Mouse (Mus musculus) limb, embryonic 13.5 days (tissue): ENCODE data around the gene Gtf2f2. TPM values are rescaled to one million over a fixed set of nuclear protein-coding genes. Genes with fewer than 3 reads are reported as not detected.
A peak's percentile ranks its signal among the peaks of the same experiment; 100 is the strongest.

Source experiments
- ATAC-seq: fragments of 200-750 bp; cut with Nextera tagmentation; 2 replicates; pipeline ENCODE4 v1.8.0; 2017; ENCODE audit warnings: low read depth, moderate number of reproducible peaks, moderate TSS enrichment; ENCODE audit not compliant: low FRiP score
- H3K27ac ChIP-seq: fragments of 300-500 bp; sonication (generic); 2 replicates; pipeline ENCODE4 v1.5.1; 2015; ENCODE audit warnings: inconsistent platforms, mild to moderate bottlenecking, moderate library complexity
- H3K27me3 ChIP-seq: fragments of 300-500 bp; sonication (generic); 2 replicates; pipeline ENCODE4 v1.6.1; 2015; ENCODE audit warnings: mild to moderate bottlenecking, inconsistent platforms
- H3K36me3 ChIP-seq: fragments of 300-500 bp; sonication (generic); 2 replicates; pipeline ENCODE4 v1.6.1; 2015; ENCODE audit warnings: inconsistent platforms, mild to moderate bottlenecking, moderate library complexity
- H3K4me1 ChIP-seq: fragments of 300-500 bp; sonication (generic); 2 replicates; pipeline ENCODE4 v1.6.1; 2015; ENCODE audit warnings: inconsistent platforms
- H3K4me2 ChIP-seq: fragments of 300-500 bp; sonication (generic); replicated peaks from 2 replicates; pipeline ENCODE4 v1.6.1; 2015; ENCODE audit warnings: inconsistent platforms, mild to moderate bottlenecking, moderate library complexity
- H3K4me3 ChIP-seq: fragments of 300-500 bp; sonication (generic); 2 replicates; pipeline ENCODE4 v1.5.1; 2015; ENCODE audit warnings: moderate library complexity, mild to moderate bottlenecking, inconsistent platforms
- H3K9ac ChIP-seq: fragments of 300-500 bp; sonication (generic); 2 replicates; pipeline ENCODE4 v1.6.1; 2015; ENCODE audit warnings: mild to moderate bottlenecking, inconsistent platforms
- H3K9me3 ChIP-seq: fragments of 300-500 bp; sonication (generic); 2 replicates; pipeline ENCODE4 v1.6.1; 2016; ENCODE audit warnings: inconsistent platforms
- WGBS: fragments of 180-500 bp; shearing (Covaris S2); methylation state at CpG from one replicate; pipeline ENCODE4 v1.1.7; 2015; 5-methylcytosine and 5-hydroxymethylcytosine counted together
- polyA plus RNA-seq: library from polyadenylated mRNA; unstranded; fragments of >200 nt; fragmentation: Nextera tagmentation; extraction: Ambion mirVana; gene quantifications from 2 replicates; pipeline ENCODE4 v1.2.1, GENCODE M21; 2015

The Gtf2f2 gene
- polyA plus RNA-seq, 1 experiment from 2014 or later: 41.4 TPM

DNA sequence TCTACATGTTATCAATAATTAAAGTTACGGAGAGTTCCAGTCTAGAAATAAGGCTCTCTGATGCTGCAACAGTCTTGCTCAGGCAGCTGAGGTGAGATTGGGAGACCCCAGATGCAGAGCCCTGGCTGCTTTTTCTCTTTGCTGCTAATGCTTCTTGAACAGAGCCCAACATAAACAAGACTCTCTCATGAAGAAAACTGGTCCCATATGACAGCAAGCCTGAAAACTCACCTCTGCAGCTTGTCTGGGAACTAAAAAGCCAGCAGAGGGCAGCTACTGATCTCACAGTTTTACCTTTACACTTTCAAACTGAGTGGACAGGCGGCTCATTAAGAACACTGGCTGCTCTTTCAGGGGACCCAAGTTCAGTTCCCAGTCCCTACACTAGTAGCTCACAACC lies 108.7 kb downstream of the Gtf2f2 start:
- 62% methylated on average over 2 of the region's 2 CpGs for WGBS
- H3K9me3 ChIP-seq: no peaks in the 10 kb centered on the region
- H3K27me3 ChIP-seq: no peaks in the 10 kb centered on the region
- H3K4me2 ChIP-seq: no peak overlapping the region
- H3K36me3 ChIP-seq: peaks cover 27% of the 10 kb centered on the region
- no peak overlapping the region for H3K9ac ChIP-seq
- H3K4me3 ChIP-seq: no peak overlapping the region
- peak; percentile 48 for ATAC-seq
- H3K4me1 ChIP-seq: peaks cover 39% of the 10 kb centered on the region
- peak overlapping the region; percentile 63 for H3K27ac ChIP-seq

DNA sequence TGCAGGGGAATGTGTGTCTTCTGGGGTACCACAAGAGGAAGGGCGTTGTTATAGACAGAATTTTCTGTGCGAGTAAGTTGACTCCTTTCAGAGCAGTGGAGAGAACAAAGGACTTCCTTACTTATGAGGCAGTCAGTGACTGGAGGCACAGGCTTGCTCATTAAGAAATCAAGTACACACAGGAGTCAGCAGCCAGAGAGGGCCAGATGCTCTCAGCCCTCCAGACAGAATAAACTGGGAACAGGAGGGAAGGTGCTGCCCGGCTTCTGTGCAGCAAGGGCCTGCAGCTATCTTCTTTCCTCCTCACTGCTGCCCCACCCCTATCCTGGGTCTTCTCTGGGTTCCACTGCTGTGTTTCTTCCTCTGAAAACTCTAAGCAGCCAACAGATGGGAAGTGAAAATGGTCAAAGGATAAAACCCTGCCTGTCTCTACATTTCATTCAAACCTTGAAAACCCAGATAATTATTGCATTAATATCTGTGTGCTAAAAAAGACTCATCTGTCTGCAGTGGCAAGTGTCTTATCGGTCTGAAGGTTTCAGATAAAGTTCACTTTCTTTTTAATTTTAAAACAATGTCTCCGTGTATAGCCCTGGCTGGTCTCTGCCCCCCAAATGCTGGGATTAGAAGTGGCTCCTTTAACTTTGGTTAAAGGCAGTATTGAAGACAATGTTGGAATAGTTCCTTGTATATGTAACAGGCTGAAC lies 109.7 kb downstream of the Gtf2f2 start:
- no peak overlapping the region for H3K9ac ChIP-seq
- peak overlapping the region; percentile 63 for H3K27ac ChIP-seq
- no peak for ATAC-seq
- H3K36me3 ChIP-seq: peaks cover 29% of the 10 kb centered on the region
- no peaks in the 10 kb centered on the region for H3K9me3 ChIP-seq
- peaks cover 39% of the 10 kb centered on the region for H3K4me1 ChIP-seq
- H3K27me3 ChIP-seq: no peaks in the 10 kb centered on the region
- H3K4me2 ChIP-seq: no peak overlapping the region
- H3K4me3 ChIP-seq: no peak overlapping the region
- WGBS: 41% methylated on average over 5 of the region's 5 CpGs

GRCm38 (mm10) chr14:75899566-75899965 lies 111.1 kb downstream of the Gtf2f2 start:
- ATAC-seq: peak; percentile 83
- peak overlapping the region; percentile 56; the same call in 1 of the 2 replicates for H3K27ac ChIP-seq
- H3K9ac ChIP-seq: no peak overlapping the region
- H3K4me3 ChIP-seq: no peak overlapping the region
- 23% methylated on average over 4 of the region's 4 CpGs for WGBS
- H3K27me3 ChIP-seq: no peaks in the 10 kb centered on the region
- H3K36me3 ChIP-seq: peaks cover 24% of the 10 kb centered on the region
- peaks cover 39% of the 10 kb centered on the region for H3K4me1 ChIP-seq
- H3K4me2 ChIP-seq: no peak overlapping the region
- no peaks in the 10 kb centered on the region for H3K9me3 ChIP-seq

DNA sequence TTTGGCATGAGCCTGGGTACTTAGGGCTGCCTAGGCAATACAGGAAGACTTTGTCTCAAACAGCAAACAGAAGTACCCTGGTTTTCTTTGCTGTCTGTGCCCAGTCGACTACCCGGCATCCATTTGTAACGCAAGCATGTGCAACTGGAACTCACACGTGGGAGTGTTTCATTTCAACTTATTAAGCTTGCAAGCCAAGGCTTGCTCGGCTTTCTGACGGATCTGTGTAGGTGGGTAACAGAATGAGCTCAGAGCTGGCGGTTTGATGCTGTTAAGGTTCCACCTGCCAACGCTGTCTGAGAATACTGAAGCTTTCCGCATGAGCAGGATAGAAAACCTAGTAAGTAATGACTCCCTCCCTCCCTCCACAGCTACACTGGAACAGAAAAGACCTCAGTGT lies 118.5 kb downstream of the Gtf2f2 start:
- Histone ChIP-seq H3K4me1 (no peaks in the 10 kb centered on the region), H3K27me3 (no peaks in the 10 kb centered on the region), H3K27ac (no peak overlapping the region), H3K4me2 (no peak overlapping the region), H3K9ac (no peak overlapping the region), H3K36me3 (peaks cover 25% of the 10 kb centered on the region), H3K9me3 (no peaks in the 10 kb centered on the region), H3K4me3 (no peak overlapping the region)
- ATAC-seq: no peak
- WGBS: 81% methylated on average over 9 of the region's 9 CpGs

- Histone ChIP-seq H3K27me3 (no peaks in the 10 kb centered on the region), H3K36me3 (no peaks in the 10 kb centered on the region), H3K4me2 (no peak overlapping the region), H3K4me3 (no peak overlapping the region), H3K9me3 (no peaks in the 10 kb centered on the region), H3K4me1 (no peaks in the 10 kb centered on the region), H3K27ac (no peak overlapping the region), H3K9ac (no peak overlapping the region)
- ATAC-seq: no peak
- 74% methylated on average over 5 of the region's 5 CpGs for WGBS
Measured at GRCm38 (mm10) chr14:75883873-75884272, 126.8 kb downstream of the Gtf2f2 start.

- no peak for ATAC-seq
- no peak overlapping the region for H3K4me2 ChIP-seq
- 76% methylated on average over 5 of the region's 5 CpGs for WGBS
- no peak overlapping the region for H3K27ac ChIP-seq
- no peaks in the 10 kb centered on the region for H3K36me3 ChIP-seq
- no peak overlapping the region for H3K4me3 ChIP-seq
- H3K9ac ChIP-seq: no peak overlapping the region
- H3K4me1 ChIP-seq: no peaks in the 10 kb centered on the region
- H3K27me3 ChIP-seq: no peaks in the 10 kb centered on the region
- H3K9me3 ChIP-seq: no peaks in the 10 kb centered on the region
Measured at GRCm38 (mm10) chr14:75883330-75883729, 127.3 kb downstream of the Gtf2f2 start.

DNA sequence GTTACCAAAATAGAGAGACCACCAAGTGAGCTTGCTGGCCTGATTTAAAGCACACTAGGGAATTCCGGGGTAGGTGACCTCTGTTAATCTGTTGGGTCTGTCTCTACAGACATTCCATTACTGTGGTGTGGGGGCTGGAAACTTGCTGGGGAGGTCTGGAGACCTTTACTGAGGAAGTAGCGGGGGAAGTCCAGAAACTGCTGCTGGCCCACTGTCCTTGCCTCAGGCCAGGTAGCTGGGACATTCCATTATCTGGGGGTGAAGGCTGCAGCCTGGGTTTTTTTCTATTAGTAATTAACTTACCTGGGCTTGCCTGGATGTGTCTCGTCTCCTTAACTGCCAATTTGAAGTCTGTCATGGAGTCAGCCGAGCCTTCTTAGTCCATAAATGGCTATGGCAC lies 128.8 kb downstream of the Gtf2f2 start:
- H3K4me2 ChIP-seq: no peak overlapping the region
- 31% methylated on average over 4 of the region's 4 CpGs for WGBS
- no peaks in the 10 kb centered on the region for H3K36me3 ChIP-seq
- no peaks in the 10 kb centered on the region for H3K27me3 ChIP-seq
- no peaks in the 10 kb centered on the region for H3K9me3 ChIP-seq
- H3K9ac ChIP-seq: no peak overlapping the region
- no peak overlapping the region for H3K27ac ChIP-seq
- H3K4me3 ChIP-seq: no peak overlapping the region
- peaks cover under 1% of the 10 kb centered on the region; the same call in 1 of the 2 replicates for H3K4me1 ChIP-seq
- ATAC-seq: no peak

DNA sequence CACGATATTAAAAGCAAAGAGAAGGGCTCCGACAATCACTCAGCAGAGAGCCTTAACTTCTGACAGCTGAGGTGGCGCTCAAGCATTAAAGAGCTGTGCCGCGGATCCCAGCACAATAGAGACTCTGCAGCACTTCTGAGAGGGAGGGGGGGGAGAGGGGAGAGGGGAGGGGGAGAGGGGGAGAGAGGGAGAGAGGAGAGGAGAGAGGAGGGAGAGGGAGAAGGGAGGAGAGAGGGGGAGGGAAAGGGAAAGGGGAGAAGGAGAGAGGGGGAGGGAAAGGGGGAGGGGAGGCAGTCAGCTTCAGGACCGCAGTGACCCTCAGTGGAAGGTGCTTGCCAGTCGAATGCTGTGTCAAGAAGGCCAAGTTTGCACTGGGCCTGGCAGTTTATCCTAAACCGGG lies 131.7 kb downstream of the Gtf2f2 start:
- Histone ChIP-seq H3K27ac (no peak overlapping the region), H3K36me3 (no peaks in the 10 kb centered on the region), H3K27me3 (no peaks in the 10 kb centered on the region), H3K4me2 (no peak overlapping the region), H3K9me3 (no peaks in the 10 kb centered on the region), H3K4me1 (peaks cover 5% of the 10 kb centered on the region), H3K9ac (no peak overlapping the region), H3K4me3 (no peak overlapping the region)
- ATAC-seq: no peak
- 30% methylated on average over 8 of the region's 8 CpGs for WGBS

DNA sequence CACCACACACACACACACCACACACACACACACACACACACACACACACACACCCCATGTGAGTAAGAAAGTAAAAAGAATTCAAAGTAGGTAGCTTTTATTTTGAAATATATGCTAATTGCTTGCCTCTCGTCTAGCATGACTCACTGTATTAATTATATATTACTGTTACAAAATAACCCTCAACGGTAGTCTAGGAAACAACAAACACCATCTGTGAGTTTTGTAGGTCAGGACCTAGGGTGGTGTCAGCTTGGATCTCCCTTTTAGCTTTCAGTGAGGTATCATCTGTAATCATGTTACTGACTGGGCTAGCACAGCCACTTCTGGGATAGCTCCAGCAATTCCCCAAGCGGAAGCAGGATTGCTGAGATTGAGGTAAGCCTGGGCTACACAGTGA lies 133.4 kb downstream of the Gtf2f2 start:
- no peaks in the 10 kb centered on the region for H3K36me3 ChIP-seq
- WGBS: 76% methylated on average over 3 of the region's 3 CpGs
- H3K4me2 ChIP-seq: no peak overlapping the region

GRCm38 (mm10) chr14:75876320-75877043 lies 134.2 kb downstream of the Gtf2f2 start:
- 0 out of 2 replicates have a peak, but pooled peaks have one; percentile 30 for ATAC-seq

More for the DNA sequence above, 133.4 kb downstream of the Gtf2f2 start:
- no peak overlapping the region for H3K27ac ChIP-seq
- H3K9me3 ChIP-seq: no peaks in the 10 kb centered on the region
- ATAC-seq: no peak
- peaks cover 5% of the 10 kb centered on the region for H3K4me1 ChIP-seq
- H3K9ac ChIP-seq: no peak overlapping the region
- no peak overlapping the region for H3K4me3 ChIP-seq
- no peaks in the 10 kb centered on the region for H3K27me3 ChIP-seq

GRCm38 (mm10) chr14:75873612-75874011 lies 137.1 kb downstream of the Gtf2f2 start:
- peaks cover 5% of the 10 kb centered on the region for H3K4me1 ChIP-seq
- no peak overlapping the region for H3K27ac ChIP-seq
- H3K9me3 ChIP-seq: no peaks in the 10 kb centered on the region
- no peaks in the 10 kb centered on the region for H3K27me3 ChIP-seq
- H3K9ac ChIP-seq: no peak overlapping the region
- no peaks in the 10 kb centered on the region for H3K36me3 ChIP-seq
- no peak overlapping the region for H3K4me2 ChIP-seq
- ATAC-seq: no peak
- WGBS: 81% methylated on average over 9 of the region's 9 CpGs
- no peak overlapping the region for H3K4me3 ChIP-seq

More at GRCm38 (mm10) chr14:75876320-75877043, 134.2 kb downstream of the Gtf2f2 start:
- 13% methylated on average over 21 of the region's 21 CpGs for WGBS
- no peaks in the 10 kb centered on the region for H3K27me3 ChIP-seq
- no peak overlapping the region for H3K27ac ChIP-seq
- H3K4me1 ChIP-seq: peaks cover 5% of the 10 kb centered on the region
- peak overlapping the region; percentile 54 for H3K4me2 ChIP-seq
- peak overlapping the region; percentile 23 for H3K4me3 ChIP-seq
- no peaks in the 10 kb centered on the region for H3K9me3 ChIP-seq
- H3K9ac ChIP-seq: peak overlapping the region; percentile 45; the same call in 1 of the 2 replicates
- H3K36me3 ChIP-seq: no peaks in the 10 kb centered on the region

GRCm38 (mm10) chr14:75871750-75872149 lies 138.9 kb downstream of the Gtf2f2 start:
- Histone ChIP-seq H3K4me3 (no peak overlapping the region), H3K27ac (no peak overlapping the region), H3K9ac (no peak overlapping the region), H3K9me3 (no peaks in the 10 kb centered on the region), H3K4me2 (no peak overlapping the region), H3K27me3 (no peaks in the 10 kb centered on the region), H3K36me3 (no peaks in the 10 kb centered on the region), H3K4me1 (peaks cover 4% of the 10 kb centered on the region)
- WGBS: 89% methylated on average over 4 of the region's 4 CpGs
- ATAC-seq: no peak
